8 mouse cellular contexts compared by ENCODE assay signal in the genomic region with DNA sequence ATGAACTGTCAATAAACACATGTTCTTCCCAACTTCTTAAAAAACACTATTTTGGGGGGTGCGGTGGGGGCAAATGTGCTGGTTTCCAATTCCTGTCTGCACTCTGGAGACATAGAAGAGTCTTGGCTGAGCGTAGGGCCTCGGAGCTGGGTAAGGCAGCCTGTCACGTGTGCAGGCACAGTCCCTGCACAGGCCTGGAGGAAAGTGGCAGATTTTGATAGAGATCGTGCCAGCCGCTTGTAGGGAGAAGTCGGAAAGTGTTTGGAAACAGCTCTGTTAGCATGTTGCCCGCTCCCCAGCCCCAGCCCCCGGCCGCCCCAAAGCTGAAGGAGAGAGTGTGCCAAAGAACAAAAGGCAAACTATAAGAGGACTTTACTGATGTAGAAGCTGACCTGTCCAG.
A peak's percentile ranks its signal among the peaks of the same experiment; 100 is the strongest.
DNase-seq lines count a peak whose midpoint lies in the region; ATAC-seq lines count a peak whose summit lies in the region.

No protein-coding gene starts in this region.

- H3K9ac ChIP-seq in heart, embryonic 11.5 days (ENCODE audit: low read depth, low read length): no peak overlapping the region
- H3K9ac ChIP-seq in neural tube, embryonic 11.5 days (ENCODE audit: low read length): no peak overlapping the region

- H3K4me2 ChIP-seq in heart, embryonic 11.5 days: peak overlapping the region; percentile 31
- 0 out of 2 replicates have a peak overlapping the region, but pooled peaks have one; percentile 17 for H3K4me2 ChIP-seq in neural tube, embryonic 11.5 days (ENCODE audit: low read depth)

- H3K9me3 ChIP-seq in heart, embryonic 11.5 days (replicated peaks; ENCODE audit: control insufficient read depth, low read length): no peaks in the 10 kb centered on the region
- no peaks in the 10 kb centered on the region for H3K9me3 ChIP-seq in hindbrain, embryonic 10.5 days
- H3K9me3 ChIP-seq in neural tube, embryonic 11.5 days (ENCODE audit: control insufficient read depth, low read length): no peaks in the 10 kb centered on the region

- no peak for ATAC-seq in heart, embryonic 11.5 days (replicated peaks; ENCODE audit: insufficient number of reproducible peaks, low FRiP score, low TSS enrichment)
- ATAC-seq in neural tube, embryonic 11.5 days (ENCODE audit: insufficient read depth, low FRiP score, low TSS enrichment): peak; percentile 55; the same call in 1 of the 2 replicates
- ATAC-seq in inflammation-experienced regulatory T-cells, adult 6 months: no peak

- WGBS in heart, embryonic 11.5 days (ENCODE audit: insufficient replicate concordance): 24% methylated on average over 10 of the region's 10 CpGs
- WGBS in hindbrain, embryonic 10.5 days: 34% methylated on average over 10 of the region's 10 CpGs
- 43% methylated on average over 10 of the region's 10 CpGs for WGBS in neural tube, embryonic 11.5 days

- DNase-seq in heart, adult 18-20 months: no peak
- peak; percentile 20 for DNase-seq in embryo, embryonic 9.5 days (ENCODE audit: extremely low spot score)
- DNase-seq in hindbrain, embryonic 10.5 days (ENCODE audit: low spot score): peak; percentile 31
- peak; percentile 25 for DNase-seq in neural tube, embryonic 11.5 days (ENCODE audit: low spot score)
- DNase-seq in lung, postnatal 14 days: no peak
- no peak for DNase-seq in thymus, postnatal 0 days (ENCODE audit: low spot score)

- no peaks in the 10 kb centered on the region for H3K36me3 ChIP-seq in heart, embryonic 11.5 days (ENCODE audit: control insufficient read depth, insufficient read depth, low read length)
- no peaks in the 10 kb centered on the region for H3K36me3 ChIP-seq in hindbrain, embryonic 10.5 days
- no peaks in the 10 kb centered on the region for H3K36me3 ChIP-seq in neural tube, embryonic 11.5 days (ENCODE audit: control insufficient read depth, insufficient read depth, low read length)

- no peak overlapping the region for H3K4me3 ChIP-seq in heart, embryonic 11.5 days (ENCODE audit: low read depth, low read length)
- no peak overlapping the region for H3K4me3 ChIP-seq in hindbrain, embryonic 10.5 days
- H3K4me3 ChIP-seq in neural tube, embryonic 11.5 days (ENCODE audit: low read depth, low read length): no peak overlapping the region

- 0 out of 2 replicates have a peak, but pooled peaks cover 4% of the 10 kb centered on the region for H3K4me1 ChIP-seq in heart, embryonic 11.5 days (ENCODE audit: control insufficient read depth, insufficient read depth, low read length)
- H3K4me1 ChIP-seq in hindbrain, embryonic 10.5 days (replicated peaks): peaks cover 50% of the 10 kb centered on the region
- peaks cover 9% of the 10 kb centered on the region for H3K4me1 ChIP-seq in neural tube, embryonic 11.5 days (ENCODE audit: control insufficient read depth, insufficient read depth, low read length)

- H3K27ac ChIP-seq in heart, embryonic 11.5 days (ENCODE audit: low read depth, low read length): no peak overlapping the region
- peak overlapping the region; percentile 83 for H3K27ac ChIP-seq in hindbrain, embryonic 10.5 days
- no peak overlapping the region for H3K27ac ChIP-seq in neural tube, embryonic 11.5 days (ENCODE audit: low read depth, low read length)

- H3K27me3 ChIP-seq in heart, embryonic 11.5 days (ENCODE audit: control insufficient read depth, insufficient read depth, low read length): no peaks in the 10 kb centered on the region
- H3K27me3 ChIP-seq in hindbrain, embryonic 10.5 days (ENCODE audit: insufficient read depth, poor library complexity, severe bottlenecking): no peaks in the 10 kb centered on the region
- H3K27me3 ChIP-seq in neural tube, embryonic 11.5 days (ENCODE audit: control insufficient read depth, insufficient read depth, low read length): no peaks in the 10 kb centered on the region

Comparison
In these comparisons a context has a peak if more than half of its experiments do, and no peak if none do; other contexts are left out.
1. DNase-seq: peak in embryo, embryonic 9.5 days (single experiment), hindbrain, embryonic 10.5 days (single experiment) and neural tube, embryonic 11.5 days (single experiment); none in heart, adult 18-20 months (0 of 2), lung, postnatal 14 days (single experiment) and thymus, postnatal 0 days (single experiment).